Mouse (Mus musculus): ENCODE measurements at regions not wholly inside any gene's neighbourhood (a gene's known extent, or its start where the extent isn't known, plus 50 kb on each side); places are given as distances from the start of the nearest gene placed in this dataset.

GRCm38 (mm10) chr9:8443315-8443714 lies 100.6 kb upstream of the Trpc6 start:
- Histone ChIP-seq H3K4me2 (no peak overlapping the region), H3K4me3 (no peak overlapping the region), H3K9ac (no peak overlapping the region), H3K27ac (no peak overlapping the region), H3K27me3 (no peaks in the 10 kb centered on the region), H3K4me1 (no peaks in the 10 kb centered on the region), H3K9me3 (replicated peaks) (no peaks in the 10 kb centered on the region), H3K36me3 (ENCODE audit: poor library complexity, severe bottlenecking) (no peaks in the 10 kb centered on the region)
- 87% methylated on average over 2 of the region's 2 CpGs for WGBS
- no peak for ATAC-seq

- Histone ChIP-seq H3K36me3 (ENCODE audit: poor library complexity, severe bottlenecking) (no peaks in the 10 kb centered on the region), H3K27me3 (no peaks in the 10 kb centered on the region), H3K27ac (no peak overlapping the region), H3K9me3 (replicated peaks) (no peaks in the 10 kb centered on the region), H3K9ac (no peak overlapping the region), H3K4me2 (no peak overlapping the region), H3K4me3 (no peak overlapping the region), H3K4me1 (no peaks in the 10 kb centered on the region)
- ATAC-seq = no peak
Observed at GRCm38 (mm10) chr9:8451471-8451870, 92.5 kb upstream of the Trpc6 start.

- ATAC-seq = no peak
- Histone ChIP-seq H3K36me3 (ENCODE audit: poor library complexity, severe bottlenecking) (no peaks in the 10 kb centered on the region), H3K9me3 (replicated peaks) (no peaks in the 10 kb centered on the region), H3K4me1 (no peaks in the 10 kb centered on the region), H3K9ac (no peak overlapping the region), H3K27me3 (no peaks in the 10 kb centered on the region), H3K4me2 (no peak overlapping the region), H3K27ac (no peak overlapping the region), H3K4me3 (no peak overlapping the region)
Observed at GRCm38 (mm10) chr9:8453591-8453990, 90.4 kb upstream of the Trpc6 start.

- no peaks in the 10 kb centered on the region for H3K9me3 ChIP-seq (replicated peaks)
- peaks cover 3% of the 10 kb centered on the region; the same call in 1 of the 2 replicates for H3K4me1 ChIP-seq
- H3K36me3 ChIP-seq (ENCODE audit: poor library complexity, severe bottlenecking) = no peaks in the 10 kb centered on the region
- no peak overlapping the region for H3K27ac ChIP-seq
- H3K4me2 ChIP-seq = no peak overlapping the region
- no peak overlapping the region for H3K4me3 ChIP-seq
- H3K27me3 ChIP-seq = no peaks in the 10 kb centered on the region
- no peak overlapping the region for H3K9ac ChIP-seq
- ATAC-seq = no peak
Observed at GRCm38 (mm10) chr9:8454557-8454956, 89.4 kb upstream of the Trpc6 start.

- ATAC-seq = 0 out of 2 replicates have a peak, but pooled peaks have one; percentile 51
- WGBS = 0% methylated on average over 1 of the region's 1 CpGs
- H3K4me2 ChIP-seq = no peak overlapping the region
Observed at GRCm38 (mm10) chr9:8459084-8459571, 84.8 kb upstream of the Trpc6 start.

GRCm38 (mm10) chr9:8461737-8462136 lies 82.2 kb upstream of the Trpc6 start:
- Histone ChIP-seq H3K9ac (no peak overlapping the region), H3K4me2 (no peak overlapping the region), H3K4me3 (no peak overlapping the region), H3K36me3 (ENCODE audit: poor library complexity, severe bottlenecking) (no peaks in the 10 kb centered on the region), H3K4me1 (peaks cover 3% of the 10 kb centered on the region; the same call in 1 of the 2 replicates), H3K27ac (no peak overlapping the region), H3K27me3 (no peaks in the 10 kb centered on the region), H3K9me3 (replicated peaks) (no peaks in the 10 kb centered on the region)
- ATAC-seq = no peak

More at GRCm38 (mm10) chr9:8459084-8459571, 84.8 kb upstream of the Trpc6 start:
- no peak overlapping the region for H3K27ac ChIP-seq
- no peak overlapping the region for H3K4me3 ChIP-seq
- H3K27me3 ChIP-seq = no peaks in the 10 kb centered on the region
- peaks cover 3% of the 10 kb centered on the region; the same call in 1 of the 2 replicates for H3K4me1 ChIP-seq
- no peaks in the 10 kb centered on the region for H3K36me3 ChIP-seq (ENCODE audit: poor library complexity, severe bottlenecking)
- H3K9me3 ChIP-seq (replicated peaks) = no peaks in the 10 kb centered on the region
- no peak overlapping the region for H3K9ac ChIP-seq

GRCm38 (mm10) chr9:8462881-8463280 lies 81.1 kb upstream of the Trpc6 start:
- H3K36me3 ChIP-seq (ENCODE audit: poor library complexity, severe bottlenecking) = no peaks in the 10 kb centered on the region
- no peak overlapping the region for H3K4me3 ChIP-seq
- no peak overlapping the region for H3K27ac ChIP-seq
- no peak overlapping the region for H3K9ac ChIP-seq
- H3K9me3 ChIP-seq (replicated peaks) = no peaks in the 10 kb centered on the region
- no peaks in the 10 kb centered on the region for H3K27me3 ChIP-seq
- no peak for ATAC-seq
- WGBS = 42% methylated on average over 5 of the region's 5 CpGs
- H3K4me2 ChIP-seq = no peak overlapping the region
- H3K4me1 ChIP-seq = peaks cover 3% of the 10 kb centered on the region; the same call in 1 of the 2 replicates

GRCm38 (mm10) chr9:8486525-8486924 lies 57.4 kb upstream of the Trpc6 start:
- H3K9me3 ChIP-seq (replicated peaks) = no peaks in the 10 kb centered on the region
- H3K4me1 ChIP-seq = no peaks in the 10 kb centered on the region
- no peak overlapping the region for H3K9ac ChIP-seq
- no peaks in the 10 kb centered on the region for H3K36me3 ChIP-seq (ENCODE audit: poor library complexity, severe bottlenecking)
- H3K27ac ChIP-seq = no peak overlapping the region
- no peak overlapping the region for H3K4me2 ChIP-seq
- no peak for ATAC-seq
- no peaks in the 10 kb centered on the region for H3K27me3 ChIP-seq
- 86% methylated on average over 3 of the region's 3 CpGs for WGBS
- no peak overlapping the region for H3K4me3 ChIP-seq

GRCm38 (mm10) chr9:8487821-8488220 lies 56.1 kb upstream of the Trpc6 start:
- Histone ChIP-seq H3K27ac (no peak overlapping the region), H3K4me3 (no peak overlapping the region), H3K27me3 (no peaks in the 10 kb centered on the region)

More at GRCm38 (mm10) chr9:8487821-8488220, 56.1 kb upstream of the Trpc6 start:
- Histone ChIP-seq H3K36me3 (ENCODE audit: poor library complexity, severe bottlenecking) (no peaks in the 10 kb centered on the region), H3K4me1 (no peaks in the 10 kb centered on the region), H3K9ac (no peak overlapping the region), H3K9me3 (replicated peaks) (no peaks in the 10 kb centered on the region), H3K4me2 (no peak overlapping the region)
- WGBS = 92% methylated on average over 5 of the region's 5 CpGs
- ATAC-seq = no peak

All from forebrain, embryonic 13.5 days (tissue).